Mouse (Mus musculus) liver, adult 2 months (tissue): ENCODE results near the gene Irf9.

Experiments
- CTCF ChIP-seq: fragments of 200-500 bp; IDR thresholded peaks from 2 replicates; pipeline ENCODE4 v1.5.1; 2011; ENCODE audit warnings: low read depth, low read length, control low read depth
- POLR2A ChIP-seq: fragments of 200-500 bp; IDR thresholded peaks from 2 replicates; pipeline ENCODE4 v1.6.1; 2011; ENCODE audit warnings: low read length, control low read depth; ENCODE audit not compliant: insufficient read depth; ENCODE audit errors: extremely low read depth

DNA sequence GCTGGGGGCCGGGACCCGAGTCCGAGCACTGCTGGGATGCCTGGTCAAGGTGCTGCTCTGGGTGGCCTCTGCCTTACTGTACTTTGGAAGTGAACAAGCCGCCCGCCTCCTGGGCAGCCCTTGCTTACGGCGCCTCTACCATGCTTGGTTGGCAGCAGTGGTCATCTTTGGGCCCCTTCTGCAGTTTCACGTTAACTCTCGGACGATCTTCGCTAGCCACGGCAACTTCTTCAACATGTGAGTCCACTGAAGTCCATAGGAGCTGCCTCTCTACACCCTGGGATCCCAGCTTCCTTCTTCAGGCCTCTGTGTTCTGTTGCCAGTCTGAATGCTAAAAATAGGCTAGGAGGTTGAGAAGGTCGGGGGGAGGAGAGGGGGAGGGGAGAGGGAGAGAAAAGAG is 27.7 kb upstream of the Irf9 start:
- TF ChIP-seq CTCF, result no peak
- TF ChIP-seq POLR2A, result no peak
